9 mouse cellular contexts compared by ENCODE assay signal in the genomic region with DNA sequence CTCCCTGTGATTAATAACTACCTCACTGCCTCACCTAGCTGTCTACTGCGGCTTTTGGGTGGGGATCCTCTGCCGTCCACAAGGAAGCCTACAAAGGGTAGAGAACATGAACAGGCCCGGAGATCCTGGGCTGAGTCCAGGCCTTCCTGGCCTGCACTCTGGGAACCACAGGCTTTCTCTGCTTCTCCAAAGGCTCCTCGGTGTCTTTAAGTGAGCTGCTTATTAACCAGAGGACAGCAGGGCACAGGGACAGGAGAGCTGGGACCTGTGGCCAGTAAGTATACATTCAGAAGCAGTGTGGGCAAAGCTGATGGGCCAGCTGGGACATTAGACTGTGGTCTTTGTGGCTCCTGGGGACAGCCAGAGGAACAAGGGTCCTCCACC. TPM values are rescaled to one million over a fixed set of nuclear protein-coding genes. Genes with fewer than 3 reads are reported as not detected.
A peak's percentile ranks its signal among the peaks of the same experiment; 100 is the strongest.
DNase-seq lines count a peak whose midpoint lies in the region; ATAC-seq lines count a peak whose summit lies in the region.
"Had no signal": no experiment of that assay in that cellular context is flagged by ENCODE, and none has a peak within 500 bp of the region (broad histone marks: within the 10 kb centered on the region; RNA-seq: fewer than 3 reads in every experiment).

No protein-coding gene starts in this region.

- H3K36me3 ChIP-seq in lung, embryonic 15.5 days = no peaks in the 10 kb centered on the region
- H3K36me3 ChIP-seq in heart, embryonic 15.5 days = no peaks in the 10 kb centered on the region
- H3K36me3 ChIP-seq in stomach, embryonic 15.5 days = no peaks in the 10 kb centered on the region

- H3K27me3 ChIP-seq in lung, embryonic 15.5 days = no peaks in the 10 kb centered on the region
- no peaks in the 10 kb centered on the region for H3K27me3 ChIP-seq in heart, embryonic 15.5 days
- no peaks in the 10 kb centered on the region for H3K27me3 ChIP-seq in stomach, embryonic 15.5 days (replicated peaks)

- no peaks in the 10 kb centered on the region for H3K9me3 ChIP-seq in lung, embryonic 15.5 days
- H3K9me3 ChIP-seq in heart, embryonic 15.5 days (replicated peaks) = no peaks in the 10 kb centered on the region
- H3K9me3 ChIP-seq in stomach, embryonic 15.5 days = no peaks in the 10 kb centered on the region

- peak overlapping the region; percentile 36 for H3K27ac ChIP-seq in lung, embryonic 15.5 days
- H3K27ac ChIP-seq in heart, embryonic 15.5 days = peak overlapping the region; percentile 97
- H3K27ac ChIP-seq in stomach, embryonic 15.5 days = peak overlapping the region; percentile 79
- H3K27ac ChIP-seq: macrophage had no signal

- no peak for DNase-seq in lung, postnatal 25 days (ENCODE audit: low spot score)
- DNase-seq in kidney, adult 18-20 months = peak; percentile 77
- no peak for DNase-seq in spleen, postnatal 14 days (ENCODE audit: low spot score in 2 of 2)
- no peak for DNase-seq in gastrocnemius, adult 8-10 months (ENCODE audit: low spot score in 2 of 2)
- DNase-seq: thymus, adult 2 months had no signal

- H3K4me1 ChIP-seq in lung, embryonic 15.5 days = peaks cover 39% of the 10 kb centered on the region
- H3K4me1 ChIP-seq in heart, embryonic 15.5 days (replicated peaks) = peaks cover 76% of the 10 kb centered on the region
- H3K4me1 ChIP-seq in stomach, embryonic 15.5 days = peaks cover 47% of the 10 kb centered on the region

- no peak overlapping the region for H3K4me3 ChIP-seq in lung, embryonic 15.5 days
- H3K4me3 ChIP-seq in heart, embryonic 15.5 days = no peak overlapping the region
- no peak overlapping the region for H3K4me3 ChIP-seq in stomach, embryonic 15.5 days (replicated peaks)

- WGBS in lung, embryonic 15.5 days = 65% methylated on average over 4 of the region's 4 CpGs
- 61% methylated on average over 4 of the region's 4 CpGs for WGBS in heart, embryonic 15.5 days
- WGBS in stomach, embryonic 15.5 days = 57% methylated on average over 4 of the region's 4 CpGs

- ATAC-seq in lung, embryonic 15.5 days (ENCODE audit: borderline replicate concordance, extremely low read depth, low FRiP score, low TSS enrichment) = no peak
- ATAC-seq in heart, embryonic 15.5 days (replicated peaks; ENCODE audit: insufficient number of reproducible peaks, insufficient read depth, low FRiP score, low read depth) = no peak
- no peak for ATAC-seq in stomach, embryonic 15.5 days (ENCODE audit: insufficient read depth, low FRiP score, low read depth)

- H3K9ac ChIP-seq in lung, embryonic 15.5 days = no peak overlapping the region
- peak overlapping the region; percentile 35 for H3K9ac ChIP-seq in heart, embryonic 15.5 days
- H3K9ac ChIP-seq in stomach, embryonic 15.5 days = no peak overlapping the region

- H3K4me2 ChIP-seq in lung, embryonic 15.5 days = no peak overlapping the region
- no peak overlapping the region for H3K4me2 ChIP-seq in heart, embryonic 15.5 days
- H3K4me2 ChIP-seq in stomach, embryonic 15.5 days = no peak overlapping the region

RNA-seq across cellular contexts. Expression of a gene that starts 22.8 kb away (rescaled TPM):
- 31.3 and 37.3 TPM in 2 replicates for polyA plus RNA-seq in lung, embryonic 15.5 days (2015; fragmentation: Nextera tagmentation; extraction: Ambion mirVana)
- 288 and 291 TPM in 2 replicates for polyA plus RNA-seq in heart, embryonic 15.5 days (2015; fragmentation: Nextera tagmentation; extraction: Ambion mirVana)
- 33.5 and 35.7 TPM in 2 replicates for polyA plus RNA-seq in stomach, embryonic 15.5 days (2015; fragmentation: Nextera tagmentation; extraction: Ambion mirVana)
- total RNA-seq in gastrocnemius, adult 8-10 months (2022) = 100 to 1,000 TPM; 412 to 549 (median 488) TPM

Comparison
In these comparisons a context has a peak if more than half of its experiments do, and no peak if none do; other contexts are left out.
1. H3K27ac ChIP-seq: peak in every context shown above with its lines; median percentile 97 in heart, embryonic 15.5 days; 79 in stomach, embryonic 15.5 days; 36 in lung, embryonic 15.5 days.